Mouse (Mus musculus) liver, embryonic 14.5 days (tissue): ENCODE measurements around the gene Pla2g16.

Experiments
- CTCF ChIP-seq: IDR thresholded peaks from 2 replicates; pipeline ENCODE4 v1.5.1; 2016; ENCODE audit warnings: antibody characterized with exemption, low read depth, control low read depth
- EP300 ChIP-seq: IDR thresholded peaks from 2 replicates; pipeline ENCODE4 v1.6.1; 2016; ENCODE audit warnings: antibody characterized with exemption, low read depth

- TF ChIP-seq CTCF: no peak
- no peak for TF ChIP-seq EP300
Measured at GRCm38 (mm10) chr19:7531906-7532305, 25.4 kb upstream of the Pla2g16 start.
